Mouse (Mus musculus): ENCODE data around the gene Plek. TPM values are rescaled to one million over a fixed set of nuclear protein-coding genes. Genes with fewer than 3 reads are reported as not detected.

Plek gene
- 1.3 and 1.4 TPM in 2 replicates for polyA plus RNA-seq (2015; fragmentation: Nextera tagmentation; extraction: Ambion mirVana)

- peak; percentile 49; the same call in 1 of the 2 replicates for ATAC-seq
- 3% methylated on average over 38 of the region's 38 CpGs for WGBS
- TF ChIP-seq CTCF (IDR thresholded peaks at IDR 0.05; ENCODE audit: low read depth) = no peak
- H3K4me3 ChIP-seq (ENCODE audit: low read depth, low read length) = peak within 1 kb of the TSS; percentile 47
- peak within 1 kb of the TSS; percentile 57; the same call in 1 of the 2 replicates for H3K9ac ChIP-seq (ENCODE audit: low read depth, low read length)
- H3K9me3 ChIP-seq (ENCODE audit: control insufficient read depth) = no peaks in the 10 kb centered on the region
- H3K27me3 ChIP-seq (replicated peaks; ENCODE audit: control insufficient read depth, insufficient read depth, low read length) = 0 out of 2 replicates have a peak, but pooled peaks cover 4% of the 10 kb centered on the region
- peak within 1 kb of the TSS; percentile 67 for H3K4me2 ChIP-seq (replicated peaks; ENCODE audit: low read depth)
- no peaks in the 10 kb centered on the region for H3K4me1 ChIP-seq (replicated peaks; ENCODE audit: control insufficient read depth, insufficient read depth, low read length)
- peak within 1 kb of the TSS; percentile 64 for H3K27ac ChIP-seq (ENCODE audit: low read depth, low read length)
- no peaks in the 10 kb centered on the region for H3K36me3 ChIP-seq (ENCODE audit: control insufficient read depth, insufficient read depth)
Observed at GRCm38 (mm10) chr11:17051545-17052475, at the start of gene Plek, which contains the start of gene Cnrip1. Plek (minus strand) TSS chr11:17052381. Cnrip1 (plus strand) TSS chr11:17051586.

GRCm38 (mm10) chr11:17086106-17086505 lies 33.9 kb upstream of the Plek start:
- WGBS = 33% methylated on average over 5 of the region's 5 CpGs

GRCm38 (mm10) chr11:17083866-17084265 lies 31.7 kb upstream of the Plek start:
- Histone ChIP-seq H3K4me1 (replicated peaks; ENCODE audit: control insufficient read depth, insufficient read depth, low read length) (no peaks in the 10 kb centered on the region), H3K4me3 (ENCODE audit: low read depth, low read length) (no peak overlapping the region), H3K36me3 (ENCODE audit: control insufficient read depth, insufficient read depth) (no peaks in the 10 kb centered on the region), H3K9me3 (ENCODE audit: control insufficient read depth) (no peaks in the 10 kb centered on the region), H3K27ac (ENCODE audit: low read depth, low read length) (no peak overlapping the region), H3K27me3 (replicated peaks; ENCODE audit: control insufficient read depth, insufficient read depth, low read length) (no peaks in the 10 kb centered on the region), H3K9ac (ENCODE audit: low read depth, low read length) (no peak overlapping the region), H3K4me2 (replicated peaks; ENCODE audit: low read depth) (no peak overlapping the region)
- WGBS = 59% methylated on average over 1 of the region's 1 CpGs
- no peak for ATAC-seq
- no peak for TF ChIP-seq CTCF (IDR thresholded peaks at IDR 0.05; ENCODE audit: low read depth)

More at GRCm38 (mm10) chr11:17086106-17086505, 33.9 kb upstream of the Plek start:
- ATAC-seq = no peak
- Histone ChIP-seq H3K9me3 (ENCODE audit: control insufficient read depth) (no peaks in the 10 kb centered on the region), H3K4me3 (ENCODE audit: low read depth, low read length) (no peak overlapping the region), H3K9ac (ENCODE audit: low read depth, low read length) (no peak overlapping the region), H3K4me2 (replicated peaks; ENCODE audit: low read depth) (no peak overlapping the region), H3K4me1 (replicated peaks; ENCODE audit: control insufficient read depth, insufficient read depth, low read length) (no peaks in the 10 kb centered on the region), H3K36me3 (ENCODE audit: control insufficient read depth, insufficient read depth) (no peaks in the 10 kb centered on the region), H3K27me3 (replicated peaks; ENCODE audit: control insufficient read depth, insufficient read depth, low read length) (no peaks in the 10 kb centered on the region), H3K27ac (ENCODE audit: low read depth, low read length) (no peak overlapping the region)
- no peak for TF ChIP-seq CTCF (IDR thresholded peaks at IDR 0.05; ENCODE audit: low read depth)

GRCm38 (mm10) chr11:17083455-17083854 lies 31.3 kb upstream of the Plek start:
- H3K27me3 ChIP-seq (replicated peaks; ENCODE audit: control insufficient read depth, insufficient read depth, low read length) = no peaks in the 10 kb centered on the region
- TF ChIP-seq CTCF (IDR thresholded peaks at IDR 0.05; ENCODE audit: low read depth) = no peak
- H3K36me3 ChIP-seq (ENCODE audit: control insufficient read depth, insufficient read depth) = no peaks in the 10 kb centered on the region
- no peak overlapping the region for H3K4me2 ChIP-seq (replicated peaks; ENCODE audit: low read depth)
- H3K9me3 ChIP-seq (ENCODE audit: control insufficient read depth) = no peaks in the 10 kb centered on the region
- no peak overlapping the region for H3K9ac ChIP-seq (ENCODE audit: low read depth, low read length)
- H3K27ac ChIP-seq (ENCODE audit: low read depth, low read length) = no peak overlapping the region
- no peak overlapping the region for H3K4me3 ChIP-seq (ENCODE audit: low read depth, low read length)
- WGBS = 89% methylated on average over 3 of the region's 3 CpGs
- H3K4me1 ChIP-seq (replicated peaks; ENCODE audit: control insufficient read depth, insufficient read depth, low read length) = no peaks in the 10 kb centered on the region
- no peak for ATAC-seq

GRCm38 (mm10) chr11:17082953-17083352 lies 30.8 kb upstream of the Plek start:
- Histone ChIP-seq H3K36me3 (ENCODE audit: control insufficient read depth, insufficient read depth) (no peaks in the 10 kb centered on the region), H3K4me1 (replicated peaks; ENCODE audit: control insufficient read depth, insufficient read depth, low read length) (no peaks in the 10 kb centered on the region), H3K4me3 (ENCODE audit: low read depth, low read length) (no peak overlapping the region), H3K9ac (ENCODE audit: low read depth, low read length) (no peak overlapping the region), H3K27me3 (replicated peaks; ENCODE audit: control insufficient read depth, insufficient read depth, low read length) (no peaks in the 10 kb centered on the region), H3K4me2 (replicated peaks; ENCODE audit: low read depth) (no peak overlapping the region), H3K9me3 (ENCODE audit: control insufficient read depth) (no peaks in the 10 kb centered on the region), H3K27ac (ENCODE audit: low read depth, low read length) (no peak overlapping the region)
- peak; percentile 78 for TF ChIP-seq CTCF (IDR thresholded peaks at IDR 0.05; ENCODE audit: low read depth)
- ATAC-seq = no peak
- WGBS = 49% methylated on average over 2 of the region's 2 CpGs

- no peaks in the 10 kb centered on the region for H3K9me3 ChIP-seq (ENCODE audit: control insufficient read depth)
- no peaks in the 10 kb centered on the region for H3K36me3 ChIP-seq (ENCODE audit: control insufficient read depth, insufficient read depth)
- no peak overlapping the region for H3K9ac ChIP-seq (ENCODE audit: low read depth, low read length)
- 59% methylated on average over 3 of the region's 3 CpGs for WGBS
- ATAC-seq = no peak
- no peak overlapping the region for H3K4me3 ChIP-seq (ENCODE audit: low read depth, low read length)
- no peaks in the 10 kb centered on the region for H3K27me3 ChIP-seq (replicated peaks; ENCODE audit: control insufficient read depth, insufficient read depth, low read length)
- H3K4me1 ChIP-seq (replicated peaks; ENCODE audit: control insufficient read depth, insufficient read depth, low read length) = no peaks in the 10 kb centered on the region
- no peak overlapping the region for H3K4me2 ChIP-seq (replicated peaks; ENCODE audit: low read depth)
- no peak for TF ChIP-seq CTCF (IDR thresholded peaks at IDR 0.05; ENCODE audit: low read depth)
- H3K27ac ChIP-seq (ENCODE audit: low read depth, low read length) = no peak overlapping the region
Observed at GRCm38 (mm10) chr11:17082086-17082485, 29.9 kb upstream of the Plek start.
